Mouse (Mus musculus) embryo, embryonic 9.5 days (tissue): ENCODE data around the gene Palm.

Experiments
- DNase-seq: peaks from one replicate; pipeline ENCODE4 v3.0.0-alpha.2; 2017; ENCODE audit errors: extremely low spot score

Gene Palm

GRCm38 (mm10) chr10:79855558-79856184 is 62.3 kb downstream of the Palm start:
- no peak for DNase-seq

GRCm38 (mm10) chr10:79856280-79856679 is 62.9 kb downstream of the Palm start:
- DNase-seq, result no peak

- DNase-seq, result no peak
Measured at GRCm38 (mm10) chr10:79856704-79857451, 63.5 kb downstream of the Palm start.

- DNase-seq, result no peak
Measured at GRCm38 (mm10) chr10:79857452-79857811, 64.1 kb downstream of the Palm start.

GRCm38 (mm10) chr10:79857894-79858293 is 64.5 kb downstream of the Palm start:
- DNase-seq, result no peak

GRCm38 (mm10) chr10:79858416-79859074 is 65.2 kb downstream of the Palm start:
- DNase-seq, result no peak

- DNase-seq, result no peak
Measured at GRCm38 (mm10) chr10:79859116-79859515, 65.7 kb downstream of the Palm start.

- no peak for DNase-seq
Measured at GRCm38 (mm10) chr10:79860079-79860911, 66.9 kb downstream of the Palm start.

GRCm38 (mm10) chr10:79861230-79862048 is 68.1 kb downstream of the Palm start:
- DNase-seq, result no peak

GRCm38 (mm10) chr10:79862049-79862788 is 68.8 kb downstream of the Palm start:
- DNase-seq, result no peak

- no peak for DNase-seq
Measured at GRCm38 (mm10) chr10:79862925-79863324, 69.6 kb downstream of the Palm start.

GRCm38 (mm10) chr10:79864351-79865188 is 71.2 kb downstream of the Palm start:
- DNase-seq, result no peak

GRCm38 (mm10) chr10:79865189-79865601 is 71.8 kb downstream of the Palm start:
- no peak for DNase-seq

- DNase-seq, result no peak
Measured at GRCm38 (mm10) chr10:79865801-79866295, 72.5 kb downstream of the Palm start.

GRCm38 (mm10) chr10:79866601-79867000 is 73.2 kb downstream of the Palm start:
- DNase-seq, result no peak
